Comparison of ENCODE assay signal across 8 mouse cellular contexts in genomic region chr16:25533206-25533580, GRCm38 (mm10).
A peak's percentile ranks its signal among the peaks of the same experiment; 100 is the strongest.
DNase-seq lines count a peak whose midpoint lies in the region; ATAC-seq lines count a peak whose summit lies in the region.

No protein-coding gene starts in this region.

- ATAC-seq in frontal cortex, adult (ENCODE audit: low TSS enrichment) = no peak
- ATAC-seq in megakaryocyte-erythroid progenitor cell, adult 5-6 weeks (replicated peaks; ENCODE audit: low FRiP score, low TSS enrichment, poor library complexity, severe bottlenecking) = no peak

- DNase-seq in frontal cortex, postnatal 14 days (ENCODE audit: low spot score in 2 of 2) = peak; percentile 15 to 42
- peak; percentile 39 for DNase-seq in urinary bladder, postnatal 14 days (ENCODE audit: low spot score)
- no peak for DNase-seq in urinary bladder, postnatal 25 days (ENCODE audit: low spot score)
- DNase-seq in heart, postnatal 4 days = peak; percentile 14
- DNase-seq in spleen, postnatal 10 days (ENCODE audit: low spot score in 2 of 2) = no peak
- DNase-seq in thymus, adult 18-20 months = no peak

Comparison
In these comparisons a context has a peak if more than half of its experiments do, and no peak if none do; other contexts are left out.
1. DNase-seq: peak in frontal cortex, postnatal 14 days (2 of 2), urinary bladder, postnatal 14 days (single experiment) and heart, postnatal 4 days (single experiment); none in urinary bladder, postnatal 25 days (single experiment), spleen, postnatal 10 days (0 of 2) and thymus, adult 18-20 months (0 of 2).